Mouse (Mus musculus) brain, embryonic 18.5 days (tissue): Measurements from ENCODE around the gene Gbf1.
"Not testable (repeated sequence)": the region's sequence is repeated elsewhere in the genome, so short reads cannot be mapped to it uniquely, and the experiment has no call there.

Experiments
- DNase-seq: peaks from one replicate; pipeline ENCODE4 v3.0.0-alpha.2; 2012; ENCODE audit warnings: low read depth, low spot score

Gene Gbf1

DNA sequence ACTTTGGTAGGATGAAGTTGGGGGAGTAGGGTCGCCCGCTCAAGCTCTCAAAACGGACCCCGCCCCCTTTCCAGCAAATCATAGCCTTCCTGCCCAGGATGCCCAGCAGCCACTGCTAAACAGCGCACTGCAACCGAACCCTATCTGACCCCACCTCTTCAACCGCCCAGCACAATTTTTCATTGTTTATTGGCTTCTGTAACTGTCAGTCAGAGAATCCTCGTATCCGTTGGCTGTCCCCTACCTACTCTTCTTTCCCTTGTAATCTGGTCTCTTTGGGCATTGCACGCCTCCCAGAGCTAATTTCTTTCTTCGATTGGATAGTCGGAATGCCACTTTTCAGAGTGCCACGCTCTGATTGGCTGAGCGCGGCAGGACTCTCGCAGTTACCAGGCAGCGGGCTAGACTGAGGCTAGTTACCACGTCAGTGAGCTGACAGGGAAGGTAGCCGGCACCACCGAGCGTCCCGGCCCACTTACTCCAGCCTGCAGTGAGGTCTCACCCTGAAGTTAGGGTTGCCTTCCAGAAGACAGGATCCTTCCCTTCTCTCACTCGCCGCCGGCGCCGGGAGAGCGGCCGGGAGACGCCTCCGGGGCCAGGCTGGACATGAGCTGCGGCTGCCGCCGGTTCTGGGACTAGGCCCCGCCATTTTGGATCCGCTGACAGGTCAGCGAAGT is at the start of gene Gbf1:
TSS of gene Gbf1 (plus strand) at position 383 of the 677 bp plus-strand sequence.
- DNase-seq: peak; percentile 99

DNA sequence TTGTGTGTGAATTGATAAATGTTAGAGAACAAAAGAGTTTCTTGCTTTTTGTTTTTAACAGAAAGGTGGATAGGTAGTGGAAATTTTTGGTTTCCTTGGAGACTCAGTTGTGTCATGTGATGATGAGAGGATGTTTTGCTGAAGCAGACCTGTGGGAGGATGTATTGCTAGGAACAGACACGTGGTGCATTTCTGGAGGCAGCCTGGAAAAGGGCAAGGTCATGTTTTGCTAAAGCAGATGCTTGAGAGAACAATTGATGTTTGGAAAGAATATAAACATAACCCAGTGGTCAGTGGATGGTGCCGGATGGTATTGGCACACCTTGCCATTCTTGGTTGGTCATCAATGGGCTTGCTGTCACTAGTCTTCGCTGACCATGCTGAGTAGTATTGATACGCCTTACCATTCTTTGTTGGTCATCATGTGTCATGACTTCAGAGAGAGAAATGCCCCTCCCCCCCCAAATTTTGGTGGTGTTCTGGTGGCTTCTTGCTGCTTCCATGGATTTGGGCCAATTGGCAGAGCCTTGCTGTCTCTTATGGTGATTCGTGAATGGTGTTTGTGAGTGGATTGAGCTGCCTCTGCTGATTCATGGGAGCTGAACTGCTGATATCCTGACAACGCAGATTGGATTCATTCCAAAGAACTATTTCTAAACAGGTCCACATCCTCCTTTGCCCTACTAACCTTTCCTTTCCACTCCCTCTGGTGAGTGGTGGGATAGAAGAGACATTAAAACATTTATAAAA is 48.7 kb upstream of the Gbf1 start:
- DNase-seq: no peak

DNA sequence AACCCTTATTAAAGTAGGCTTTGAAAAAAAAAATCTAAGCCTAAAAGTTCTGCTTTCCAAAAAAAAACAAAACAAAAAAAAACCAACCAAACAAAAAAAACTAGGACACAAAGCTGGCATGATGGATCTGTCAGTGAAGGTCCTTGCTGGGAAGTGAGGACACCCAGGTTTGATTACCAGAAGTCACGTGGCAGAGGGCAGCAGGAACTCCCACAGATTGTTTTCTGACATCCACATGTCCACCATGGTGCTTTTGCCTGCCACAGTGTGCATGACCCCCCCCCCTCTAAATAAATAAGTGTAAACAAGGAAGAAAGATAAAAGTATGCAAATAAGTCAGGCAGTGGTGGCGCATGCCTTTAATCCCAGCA is 48.1 kb upstream of the Gbf1 start:
- DNase-seq: no peak

DNA sequence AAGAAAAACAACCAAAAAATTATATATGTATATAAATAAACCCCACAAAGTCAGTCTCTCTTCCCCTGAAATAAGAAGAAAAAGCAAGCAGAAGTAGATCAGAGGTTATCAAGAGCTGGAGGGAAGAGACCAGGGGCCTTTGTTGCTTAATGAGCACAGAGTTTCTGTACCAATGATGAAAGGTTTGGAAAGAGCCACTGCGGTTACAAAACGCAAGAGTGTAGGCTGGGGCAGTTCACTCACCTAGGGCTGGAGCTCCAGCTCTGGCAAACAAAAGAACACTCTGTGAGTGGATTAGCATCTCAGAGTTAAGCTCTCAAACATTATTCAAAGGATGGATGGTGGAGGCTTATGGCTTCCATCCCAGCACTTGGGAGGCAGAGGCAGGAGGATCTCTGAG is 42.1 kb upstream of the Gbf1 start:
- DNase-seq: no peak

DNA sequence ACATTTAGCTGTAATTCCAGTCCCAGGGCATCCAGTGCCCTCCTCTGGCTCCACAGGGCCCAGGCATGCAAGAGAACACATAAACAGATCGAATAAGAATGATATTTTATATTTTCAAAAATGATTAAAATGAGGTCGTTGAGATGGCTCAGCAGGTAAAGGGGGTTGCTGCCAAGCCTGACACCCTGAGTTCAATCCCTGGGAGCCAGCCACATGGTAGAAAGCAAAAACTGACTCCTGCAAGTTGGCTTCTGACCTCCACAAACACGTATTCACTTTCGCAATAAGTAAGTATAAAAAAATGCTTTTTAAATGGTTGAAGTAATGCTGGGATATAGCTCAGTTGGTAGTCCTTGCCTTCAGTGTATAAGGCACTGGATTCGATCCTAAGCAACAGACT is 41.5 kb upstream of the Gbf1 start:
- no peak for DNase-seq

DNA sequence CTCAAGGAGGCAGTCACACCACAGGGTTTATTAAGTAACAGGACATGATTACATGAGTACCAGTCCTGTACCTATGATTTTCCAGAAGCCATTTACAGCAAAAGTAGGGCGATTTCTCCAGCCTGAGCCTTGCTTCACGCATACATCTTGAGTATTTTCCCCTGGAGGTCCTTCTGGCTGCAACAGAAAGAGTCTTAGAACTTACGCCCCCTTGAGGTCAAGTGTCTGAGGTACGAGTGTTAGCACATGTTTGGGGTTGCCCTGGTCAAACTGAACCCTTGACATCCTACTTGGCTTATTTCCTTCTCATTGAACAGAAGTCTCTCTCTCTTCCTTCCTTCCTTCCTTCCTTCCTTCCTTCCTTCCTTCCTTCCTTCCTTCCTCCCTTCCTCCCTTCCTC is 37.7 kb upstream of the Gbf1 start:
- DNase-seq: no peak

DNA sequence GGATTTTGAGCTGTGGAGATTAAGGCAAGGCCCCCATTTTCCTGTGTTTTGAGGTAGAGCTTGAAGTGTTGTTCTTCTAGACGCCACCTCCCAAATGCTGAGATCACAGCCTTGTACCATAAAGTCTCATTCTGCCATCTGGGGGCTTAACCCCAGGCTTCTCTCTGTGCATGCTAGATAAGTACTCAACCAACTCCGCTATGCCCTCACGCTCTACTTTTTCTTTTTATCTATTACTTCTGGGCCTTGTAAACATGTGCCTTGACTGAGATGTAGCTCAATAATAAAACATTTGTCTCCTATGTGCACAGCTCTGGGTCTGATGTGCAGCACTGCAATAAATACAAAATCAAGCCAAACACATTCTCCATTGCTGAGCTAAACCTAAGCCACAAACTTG is 32.9 kb upstream of the Gbf1 start:
- no peak for DNase-seq

DNA sequence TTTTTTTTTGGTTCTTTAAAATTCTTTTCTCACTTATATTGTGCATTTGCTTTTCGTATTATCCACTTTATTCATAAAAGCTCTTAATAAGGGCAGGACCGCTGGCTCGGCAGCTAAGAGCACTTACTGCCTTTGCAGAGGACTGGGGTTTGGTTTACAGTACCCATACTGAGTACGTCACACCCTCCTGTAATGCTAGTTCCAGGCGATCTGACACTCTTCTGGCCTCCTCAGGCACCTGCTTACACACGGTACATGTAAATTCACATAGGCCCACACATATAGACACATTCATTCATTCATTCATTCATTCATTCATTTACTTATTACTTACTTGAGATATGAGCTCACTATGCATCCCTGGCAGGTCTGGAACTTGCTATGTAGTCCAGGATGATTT is 31.4 kb upstream of the Gbf1 start:
- DNase-seq: no peak

DNA sequence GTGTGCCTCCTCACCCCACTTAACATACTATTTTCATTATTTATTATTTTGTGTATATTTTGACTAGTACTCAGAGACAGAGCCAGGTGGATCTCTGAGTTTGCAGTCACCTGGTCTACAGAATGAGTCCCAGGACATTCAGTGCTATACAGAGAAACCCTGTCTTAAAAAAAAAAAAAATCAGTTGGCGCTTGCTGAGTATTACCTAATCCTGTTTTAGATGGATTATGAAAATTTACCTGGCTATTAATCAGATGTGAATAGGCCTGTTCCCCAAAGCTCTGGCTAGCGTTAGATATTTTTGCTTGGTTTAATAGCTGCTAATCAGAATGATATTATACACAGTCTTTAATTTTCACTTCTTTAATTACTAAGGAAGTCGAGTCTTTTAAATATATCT is 28.4 kb upstream of the Gbf1 start:
- DNase-seq: no peak

DNA sequence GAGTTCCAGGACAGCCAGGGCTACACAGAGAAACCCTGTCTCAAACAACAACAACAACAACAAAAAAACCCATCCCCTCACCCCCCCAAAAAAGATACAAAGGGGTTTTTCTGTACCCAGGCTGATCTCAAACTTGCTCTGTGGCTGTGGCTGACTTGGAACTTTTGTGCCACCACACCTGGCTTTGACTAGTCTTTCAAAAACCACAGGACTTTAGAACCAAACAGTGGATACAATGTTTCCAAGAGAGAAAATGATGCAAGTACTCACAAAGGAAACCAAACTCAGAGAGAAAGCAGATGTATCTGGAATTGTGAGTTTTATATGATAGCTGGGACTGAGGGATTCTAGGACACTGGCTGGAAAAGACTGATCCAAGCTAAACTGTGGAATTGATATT is 27.7 kb upstream of the Gbf1 start:
- DNase-seq: no peak

DNA sequence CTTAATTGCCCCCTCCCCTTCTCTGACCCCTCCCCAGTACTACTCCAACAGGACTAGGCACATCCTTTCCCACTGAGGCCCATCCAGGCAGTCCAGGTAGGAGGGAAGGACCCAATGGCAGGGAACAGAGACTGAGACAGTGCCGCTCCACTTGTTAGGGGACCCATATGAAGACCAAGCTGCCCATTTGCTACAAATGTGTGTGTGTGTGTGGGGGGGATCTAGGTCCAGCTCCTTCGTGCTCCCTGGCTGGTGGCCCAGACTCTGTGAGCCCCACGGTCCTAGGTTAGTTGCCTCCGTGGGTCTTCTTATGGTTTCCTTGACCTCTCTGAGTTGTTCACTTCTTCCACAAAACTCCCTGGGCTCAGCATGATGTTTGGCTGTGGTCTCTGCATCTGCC is 26.0 kb upstream of the Gbf1 start:
- DNase-seq: no peak

DNA sequence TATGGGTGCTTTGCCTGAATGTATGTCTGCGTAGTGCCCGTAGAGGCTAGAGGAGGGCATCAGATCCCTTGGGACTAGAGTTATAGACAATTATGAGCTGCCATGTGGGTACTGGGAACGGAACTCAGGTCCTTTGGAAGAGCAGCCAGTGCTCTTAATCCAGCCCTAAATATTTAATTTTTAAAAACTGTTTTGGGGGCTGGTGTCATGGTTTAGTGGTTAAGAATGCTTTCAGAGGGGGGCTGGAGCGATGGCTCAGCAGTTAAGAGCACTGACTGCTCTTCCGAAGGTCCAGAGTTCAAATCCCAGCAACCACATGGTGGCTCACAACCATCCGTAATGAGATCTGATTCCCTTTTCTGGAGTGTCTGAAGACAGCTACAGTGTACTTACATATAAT is 22.6 kb upstream of the Gbf1 start:
- not testable (repeated sequence) for DNase-seq

DNA sequence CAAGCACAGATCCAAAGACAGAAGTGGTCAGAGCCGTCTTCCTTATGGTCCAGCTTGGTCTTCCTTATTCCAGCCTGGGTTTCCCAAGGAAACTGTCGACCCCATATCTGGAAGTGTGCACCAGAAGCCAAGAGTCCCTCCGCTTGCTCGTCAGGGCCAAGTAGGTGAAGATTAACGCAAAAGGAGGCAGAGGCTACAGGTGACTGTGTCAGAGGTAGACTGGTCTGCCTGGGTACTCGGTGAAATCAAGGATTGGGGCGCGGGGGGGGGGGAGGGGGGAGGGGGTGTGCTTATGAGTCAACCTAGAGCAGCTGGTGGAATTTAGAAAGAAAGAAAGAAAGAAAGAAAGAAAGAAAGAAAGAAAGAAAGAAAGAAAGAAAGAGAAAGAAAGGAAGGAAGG is 21.0 kb upstream of the Gbf1 start:
- no peak for DNase-seq

DNA sequence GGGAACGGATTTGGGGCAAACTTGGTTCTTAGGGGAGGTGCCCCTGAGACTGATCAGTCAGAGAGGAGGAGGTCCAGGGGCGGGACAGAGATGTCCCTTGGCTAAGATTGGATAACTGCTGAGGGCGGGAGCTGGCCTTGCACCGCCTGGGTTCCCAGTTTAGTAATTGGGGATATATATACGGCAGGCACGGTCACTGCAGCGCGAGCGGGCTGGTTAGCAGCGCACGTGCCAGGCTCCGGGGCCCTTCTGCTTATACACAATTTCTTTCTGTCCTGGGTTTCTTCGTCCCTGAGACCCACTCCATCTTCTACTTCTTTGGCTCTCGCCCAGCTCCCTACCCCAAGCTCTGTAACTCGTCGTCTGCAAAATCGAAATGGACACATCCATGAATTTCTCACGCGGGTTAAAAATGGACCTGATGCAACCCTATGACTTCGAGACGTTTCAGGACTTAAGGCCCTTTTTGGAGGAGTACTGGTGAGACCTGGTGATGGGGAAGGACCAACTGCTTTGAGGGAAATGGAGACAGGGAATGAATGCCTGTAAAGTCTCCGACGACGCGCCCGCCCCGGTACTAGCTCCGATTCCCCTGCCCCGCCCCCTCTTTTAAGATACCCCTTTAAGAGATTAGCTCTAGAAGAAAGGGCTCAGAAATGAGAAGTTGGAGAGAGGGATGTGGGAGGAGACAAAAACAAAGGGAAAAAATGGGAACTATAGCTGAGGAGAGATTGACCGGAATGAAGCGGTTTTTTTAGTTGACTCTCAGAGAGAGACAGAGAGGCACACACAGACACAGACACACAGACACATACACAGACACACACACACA is 20.4 kb upstream of the Gbf1 start, which contains the start of gene Elovl3:
TSS of gene Elovl3 (plus strand) at position 204 of the 832 bp plus-strand sequence.
- no peak for DNase-seq

DNA sequence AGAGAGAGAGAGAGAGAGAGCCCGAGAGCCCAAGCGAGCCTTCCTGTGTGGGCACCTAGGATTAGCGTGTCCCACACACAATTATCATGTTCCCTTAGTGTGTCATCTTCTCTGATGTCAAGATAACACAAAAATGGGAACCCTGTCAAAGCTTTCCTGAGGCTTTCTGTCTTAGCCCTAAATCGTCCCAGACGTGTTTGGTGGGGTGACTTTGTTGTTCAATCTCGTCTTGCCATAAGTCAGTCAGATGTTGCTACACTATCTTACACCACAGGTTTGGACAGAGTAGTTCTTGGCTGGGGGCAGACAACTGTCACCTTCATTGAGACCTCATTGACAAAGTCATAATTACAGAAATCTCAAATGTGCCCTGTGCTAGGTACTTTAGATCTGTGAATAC is 19.7 kb upstream of the Gbf1 start:
- DNase-seq: no peak

DNA sequence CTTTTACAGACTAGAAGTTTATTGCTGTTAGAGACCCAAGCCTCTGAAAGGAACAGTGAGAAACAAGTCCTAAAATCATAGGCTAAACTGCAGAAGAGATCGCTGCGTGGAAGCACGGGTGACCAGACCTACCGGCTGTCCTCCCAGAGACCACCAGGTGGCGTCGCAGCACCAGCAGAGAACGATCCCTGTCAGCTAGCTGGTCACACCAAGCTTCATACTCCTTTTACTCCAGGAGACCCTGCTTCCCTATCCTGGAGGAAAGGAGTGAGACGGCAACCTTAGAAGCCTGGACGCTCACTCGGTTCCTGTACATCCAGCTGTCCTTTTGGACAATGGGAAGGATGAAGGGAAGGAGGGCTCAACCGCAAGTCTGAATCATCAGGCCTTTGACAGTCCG is 17.0 kb upstream of the Gbf1 start:
- DNase-seq: no peak

DNA sequence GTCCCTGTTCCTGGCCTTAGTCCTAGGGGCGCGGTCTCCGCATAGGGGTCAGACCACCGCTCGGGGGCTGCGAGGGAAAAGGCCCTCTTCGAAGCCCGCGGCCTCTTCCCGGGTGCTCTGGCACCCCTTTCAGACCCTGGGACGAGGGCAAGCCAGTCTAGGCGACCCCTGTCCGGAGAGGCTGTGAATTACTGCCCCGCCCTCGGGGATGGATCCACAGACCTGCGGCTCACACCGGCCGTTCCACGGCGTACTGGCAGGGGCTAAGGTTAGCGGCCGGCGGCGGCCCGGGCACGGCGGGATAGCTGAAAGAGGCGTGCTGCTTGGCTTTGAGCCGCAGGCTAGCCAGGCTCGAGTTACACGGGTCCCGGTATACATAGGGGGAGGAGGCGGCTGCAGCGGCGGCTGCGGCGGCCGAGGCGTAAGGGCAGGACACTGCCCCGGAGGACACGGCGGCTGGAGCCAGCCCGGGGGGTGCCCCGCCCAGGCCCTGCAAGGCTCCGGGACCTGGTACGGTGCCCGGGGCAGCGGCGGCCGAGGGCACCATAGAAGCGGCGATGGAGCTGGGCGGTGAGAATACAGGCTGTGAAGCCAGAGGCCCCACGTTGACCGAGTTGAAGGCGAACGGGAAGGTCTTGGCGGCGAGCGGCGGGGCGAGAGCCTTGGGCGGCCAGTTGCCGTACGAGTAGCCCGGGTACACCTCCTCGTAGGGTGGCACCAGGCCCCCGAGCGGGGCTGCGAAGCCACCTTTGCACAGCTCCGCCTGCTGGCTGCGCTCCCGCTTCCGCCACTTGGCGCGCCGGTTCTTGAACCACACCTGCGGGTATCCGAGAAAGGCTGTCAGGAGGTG is 16.3 kb upstream of the Gbf1 start:
- DNase-seq: no peak

DNA sequence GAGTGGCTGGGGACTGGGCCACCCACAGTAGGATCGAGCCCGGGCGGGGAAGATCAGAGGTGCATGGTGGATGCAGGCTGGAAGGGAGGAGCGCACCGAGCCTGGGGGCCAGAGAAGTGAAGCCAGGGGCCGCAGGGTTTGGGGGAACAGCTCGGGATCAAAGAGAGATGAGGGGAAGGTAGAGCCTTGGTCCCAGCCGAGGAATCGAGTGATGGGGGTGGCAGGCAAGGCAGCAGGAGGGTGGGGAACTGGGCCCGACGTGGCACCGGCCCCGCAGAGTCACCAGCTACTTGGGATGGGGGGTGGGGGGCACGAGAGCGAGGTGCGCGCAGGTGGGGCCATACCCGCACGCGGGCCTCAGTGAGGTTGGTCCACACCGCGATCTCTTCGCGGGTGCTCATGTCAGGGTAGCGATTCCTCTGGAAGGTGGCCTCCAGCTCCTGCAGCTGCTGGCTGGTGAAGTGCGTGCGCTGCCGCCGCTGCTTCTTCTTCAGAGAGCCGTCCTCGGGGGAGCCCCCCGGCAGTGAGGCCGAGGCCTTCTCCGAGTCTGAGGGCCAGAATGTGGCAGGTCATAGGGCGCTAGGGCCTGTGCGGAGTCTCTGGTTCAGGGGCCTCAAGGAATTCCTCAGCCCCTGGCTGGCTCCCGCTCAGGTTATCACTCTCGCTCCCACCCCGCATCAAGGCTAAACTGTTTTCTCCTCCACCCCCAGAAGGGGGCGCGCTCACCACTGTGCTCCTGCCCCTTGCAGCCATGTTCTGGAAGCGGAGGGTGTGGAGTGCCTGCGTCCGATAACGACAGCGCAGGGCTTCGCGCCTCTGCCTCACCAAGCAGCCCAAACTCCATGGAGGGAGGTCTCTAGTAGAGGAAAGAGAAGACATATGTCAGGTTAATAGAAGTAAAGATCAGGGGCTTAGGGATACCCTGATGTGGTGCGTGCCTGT is 15.4 kb upstream of the Gbf1 start:
- no peak for DNase-seq

DNA sequence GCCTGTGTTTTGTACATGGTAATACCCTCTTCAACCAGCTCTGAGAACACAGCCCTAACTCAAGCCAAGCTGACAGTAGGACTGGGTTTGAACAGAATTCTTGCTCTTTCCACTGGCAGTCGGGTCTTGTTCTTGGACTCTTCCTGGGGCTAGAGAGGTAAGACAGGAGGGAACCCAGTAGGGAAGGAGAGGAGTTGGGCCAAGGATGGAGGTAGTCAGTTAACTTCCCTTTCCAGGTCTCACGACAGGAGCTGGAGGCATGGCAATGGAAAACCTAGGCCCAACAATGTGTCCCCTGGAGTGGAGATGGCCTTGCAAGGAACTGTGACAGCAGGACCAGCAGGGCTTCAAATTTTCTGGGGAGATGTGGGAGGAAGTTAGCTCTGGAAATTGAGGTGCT is 12.0 kb upstream of the Gbf1 start:
- no peak for DNase-seq

DNA sequence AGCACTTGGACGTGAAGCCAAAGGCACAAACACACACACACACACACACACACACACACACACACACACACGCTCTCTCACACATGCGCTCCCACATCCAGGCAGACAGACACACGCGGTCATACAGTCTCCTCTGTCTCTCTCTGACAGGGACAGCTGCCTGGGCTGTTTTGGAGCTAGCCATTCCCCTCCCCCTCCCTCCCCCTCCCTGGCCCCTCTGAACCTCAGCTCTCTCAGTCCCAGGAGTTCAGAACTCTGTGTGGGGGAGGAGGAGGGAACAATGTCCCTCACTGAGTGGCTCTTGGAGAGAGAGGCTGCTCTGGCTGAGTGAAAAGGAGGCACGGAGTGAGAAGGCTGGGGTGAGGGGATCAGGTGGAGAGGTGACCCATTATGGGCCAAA is 11.2 kb upstream of the Gbf1 start:
- DNase-seq: no peak
